24 mouse cellular contexts compared by ENCODE assay signal in the genomic region with DNA sequence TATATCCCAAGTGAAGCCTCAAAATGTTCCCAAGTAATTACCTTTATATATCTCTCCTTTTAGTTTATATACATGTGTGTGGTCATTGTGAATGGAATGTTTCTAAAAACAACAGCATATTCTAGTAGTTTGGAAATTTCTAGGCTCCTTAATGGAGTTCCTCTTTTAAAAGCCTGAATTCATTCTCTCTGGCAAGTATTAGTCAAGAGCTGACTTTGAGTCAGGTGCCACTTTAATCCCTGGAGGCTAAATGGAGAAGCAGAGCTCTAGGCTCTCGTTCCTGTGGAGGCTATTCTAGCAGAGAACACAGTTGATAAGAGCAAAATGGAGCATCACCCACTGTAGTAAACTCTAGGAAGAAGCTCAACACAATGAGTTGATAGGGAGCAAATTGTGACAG. TPM values are rescaled to one million over a fixed set of nuclear protein-coding genes. Genes with fewer than 3 reads are reported as not detected.
A peak's percentile ranks its signal among the peaks of the same experiment; 100 is the strongest.
DNase-seq lines count a peak whose midpoint lies in the region; ATAC-seq and TF ChIP-seq lines count a peak whose summit lies in the region.
"Had no signal": no experiment of that assay in that cellular context is flagged by ENCODE, and none has a peak within 500 bp of the region (broad histone marks: within the 10 kb centered on the region; RNA-seq: fewer than 3 reads in every experiment).

No protein-coding gene starts in this region.

- TF ChIP-seq EP300 in MEL (IDR thresholded peaks at IDR 0.05; ENCODE audit: low read depth in 1 of 2, low read length in 2 of 2): no peak

- H3K9ac ChIP-seq in MEL (ENCODE audit: control insufficient read depth, low read depth, low read length, poor library complexity, severe bottlenecking): no peak overlapping the region
- H3K9ac ChIP-seq: forebrain, embryonic 13.5 days; heart, embryonic 12.5 days; heart, embryonic 15.5 days; hindbrain, embryonic 12.5 days; hindbrain, embryonic 15.5 days had no signal

- no peak for TF ChIP-seq CTCF in layer of hippocampus, adult 2 months (conservative IDR thresholded peaks at IDR 0.05)
- TF ChIP-seq CTCF in MEL (IDR thresholded peaks at IDR 0.05 in 2 of 3, conservative IDR thresholded peaks at IDR 0.05 in 1 of 3; ENCODE audit: control insufficient read depth in 1 of 3, insufficient read depth in 1 of 3, low read depth in 2 of 3, low read length in 3 of 3, poor library complexity in 1 of 3, severe bottlenecking in 1 of 3): no peak
- no peak for TF ChIP-seq CTCF in cortical plate, adult 2 months (IDR thresholded peaks at IDR 0.05; ENCODE audit: extremely low read depth, insufficient read depth, low read length)

- peaks cover 0 to 15% of the 10 kb centered on the region in 2 experiments; a peak in 2 of 4 replicates for H3K36me3 ChIP-seq in MEL (ENCODE audit: control insufficient read depth in 1 of 2, insufficient read depth in 2 of 2, low read length in 2 of 2)
- H3K36me3 ChIP-seq: forebrain, embryonic 10.5 days; G1E; heart, embryonic 12.5 days; heart, embryonic 15.5 days; hindbrain, embryonic 12.5 days; hindbrain, embryonic 15.5 days had no signal

- H3K4me3 ChIP-seq in layer of hippocampus, adult 2 months: no peak overlapping the region
- no peak overlapping the region for H3K4me3 ChIP-seq in MEL (ENCODE audit: control insufficient read depth in 1 of 2, insufficient read depth in 1 of 2, low read depth in 2 of 2, low read length in 2 of 2)
- H3K4me3 ChIP-seq in cortical plate, adult 2 months (ENCODE audit: insufficient read depth, low read length): no peak overlapping the region
- H3K4me3 ChIP-seq: forebrain, embryonic 10.5 days; forebrain, embryonic 13.5 days; gastrocnemius, adult 2 months; heart, embryonic 12.5 days; heart, embryonic 15.5 days; hindbrain, embryonic 12.5 days; hindbrain, embryonic 15.5 days had no signal

- DNase-seq in layer of hippocampus, adult 2 months (ENCODE audit: low spot score in 2 of 2): no peak
- no peak for DNase-seq in layer of hippocampus, postnatal 25 days (ENCODE audit: extremely low spot score in 1 of 2, low spot score in 1 of 2)
- DNase-seq in MEL (ENCODE audit: low read depth, low spot score): peak; percentile 53
- DNase-seq in kidney, postnatal 4 days: no peak
- DNase-seq: adrenal gland, adult 8-10 months; adrenal gland, postnatal 25 days; cerebellum, adult 11-12 months; cerebellum, adult 8-10 months; cerebellum, postnatal 10 days; cerebellum, postnatal 36 days; gastrocnemius, adult 2 months; gastrocnemius, postnatal 14 days; heart, postnatal 14 days had no signal

- H3K27me3 ChIP-seq in MEL (ENCODE audit: control insufficient read depth in 1 of 2, insufficient read depth in 2 of 2, low read length in 2 of 2): no peaks in the 10 kb centered on the region
- H3K27me3 ChIP-seq: forebrain, embryonic 13.5 days; heart, embryonic 12.5 days; heart, embryonic 15.5 days; hindbrain, embryonic 12.5 days; hindbrain, embryonic 15.5 days had no signal

- H3K9me3 ChIP-seq in MEL (replicated peaks; ENCODE audit: insufficient read depth, low read length): no peaks in the 10 kb centered on the region
- H3K9me3 ChIP-seq: forebrain, embryonic 10.5 days; forebrain, embryonic 13.5 days; G1E; heart, embryonic 12.5 days; heart, embryonic 15.5 days; hindbrain, embryonic 12.5 days; hindbrain, embryonic 15.5 days had no signal

- no peak for ATAC-seq in CD4-positive, CD25-positive, alpha-beta regulatory T cell, adult 4 months
- ATAC-seq: activated CD4-positive, CD25-positive, alpha-beta regulatory T cell, adult 4 months; intestine, postnatal 0 days had no signal

- no peak for TF ChIP-seq RAD21 in MEL (IDR thresholded peaks at IDR 0.05; ENCODE audit: low read depth, low read length)

- H3K27ac ChIP-seq in layer of hippocampus, adult 2 months: peak overlapping the region; percentile 88
- no peak overlapping the region for H3K27ac ChIP-seq in MEL (ENCODE audit: control insufficient read depth, low read depth, low read length)
- H3K27ac ChIP-seq in cortical plate, adult 2 months (ENCODE audit: insufficient read depth, low read length): 0 out of 2 replicates have a peak overlapping the region, but pooled peaks have one; percentile 7
- H3K27ac ChIP-seq: forebrain, embryonic 10.5 days; gastrocnemius, adult 2 months; heart, embryonic 15.5 days; hindbrain, embryonic 12.5 days; hindbrain, embryonic 15.5 days had no signal

- H3K4me1 ChIP-seq in MEL (ENCODE audit: control insufficient read depth in 1 of 2, insufficient read depth in 2 of 2, low read length in 2 of 2): peaks cover 7 to 18% of the 10 kb centered on the region in 2 experiments
- no peaks in the 10 kb centered on the region; the same call in 1 of the 2 replicates for H3K4me1 ChIP-seq in cortical plate, adult 2 months (ENCODE audit: control insufficient read depth, insufficient read depth, low read length)
- H3K4me1 ChIP-seq: forebrain, embryonic 10.5 days had no signal

- TF ChIP-seq POLR2A in MEL (IDR thresholded peaks at IDR 0.05; ENCODE audit: control insufficient read depth in 1 of 2, insufficient read depth in 1 of 2, low read depth in 1 of 2, low read length in 2 of 2, poor library complexity in 1 of 2): no peak
- no peak for TF ChIP-seq POLR2A in cortical plate, adult 2 months (IDR thresholded peaks at IDR 0.05; ENCODE audit: extremely low read depth, insufficient read depth, low read length)

- no peaks in the 10 kb centered on the region for H3K79me2 ChIP-seq in MEL (ENCODE audit: control insufficient read depth, insufficient read depth, low read length, poor library complexity)

TF ChIP-seq in MEL, 35 proteins besides CTCF, POLR2A, EP300 and RAD21:
- TF ChIP-seq MAX (IDR thresholded peaks at IDR 0.05; ENCODE audit: low read length) (no peak), USF1 (IDR thresholded peaks at IDR 0.05; ENCODE audit: low read depth, low read length) (0 out of 2 replicates have a peak, but pooled peaks have one; percentile 25), ELF1 (IDR thresholded peaks at IDR 0.05; ENCODE audit: low read depth, low read length) (no peak)

RNA-seq across cellular contexts. Expression of a gene that starts 14.5 kb away (rescaled TPM):
- total RNA-seq in layer of hippocampus, adult 2 months (2021): 10 to 100 TPM; 91.1 to 93.7 TPM
- 10 to 100 TPM; 70.0 to 77.8 TPM for total RNA-seq in layer of hippocampus, postnatal 25 days (2021)
- 1.5 and 1.9 TPM in 2 replicates for total RNA-seq in MEL (2012; rRNA removed)
- polyA plus RNA-seq in MEL (2012; ENCODE audit: insufficient read depth in 1 of 2, insufficient read length in 2 of 2, low read depth in 1 of 2, low replicate concordance in 2 of 2, missing spikeins in 1 of 2): 1 to 10 TPM in 1 of 2 experiments, not detected in 1; 3.2 TPM
- polyA plus RNA-seq in cortical plate, adult 2 months (2012; rRNA removed): 28.4 and 30.0 TPM in 2 replicates
- not detected for polyA plus RNA-seq in CD4-positive, CD25-positive, alpha-beta regulatory T cell, adult 4 months (2017; shearing (Covaris generic))

RNA-seq across cellular contexts. Expression of a gene that starts 31.4 kb away (rescaled TPM):
- 1 to 10 TPM; 4.3 to 5.1 TPM for total RNA-seq in layer of hippocampus, adult 2 months (2021)
- 1 to 10 TPM; 3.6 to 4.6 TPM for total RNA-seq in layer of hippocampus, postnatal 25 days (2021)
- total RNA-seq in MEL (2012; rRNA removed): 0.12 TPM in 1 of 2 replicates, not detected in the other
- polyA plus RNA-seq in MEL (2012; ENCODE audit: insufficient read depth in 1 of 2, insufficient read length in 2 of 2, low read depth in 1 of 2, low replicate concordance in 2 of 2, missing spikeins in 1 of 2): under 1 TPM in 1 of 2 experiments, not detected in 1; 0.04 TPM
- polyA plus RNA-seq in cortical plate, adult 2 months (2012; rRNA removed): 11.7 and 13.8 TPM in 2 replicates
- polyA plus RNA-seq in CD4-positive, CD25-positive, alpha-beta regulatory T cell, adult 4 months (2017; shearing (Covaris generic)): 10 to 100 TPM in 1 of 2 experiments, 1 to 10 TPM in 1; 6.9 to 10.1 TPM
- polyA plus RNA-seq: G1E had no signal

Comparison
In these comparisons a context has a peak if more than half of its experiments do, and no peak if none do; other contexts are left out.
1. RNA of a gene that starts 14.5 kb away (total RNA-seq): 91.1 to 93.7 TPM in layer of hippocampus, adult 2 months and 70.0 to 77.8 TPM in layer of hippocampus, postnatal 25 days; 1.5 to 1.9 TPM in MEL; every median in the first group is over 10 times any median in the second.